Mouse (Mus musculus) olfactory bulb, adult 2 months (tissue): ENCODE data around the gene Cdr2l.

Experiments used
- CTCF ChIP-seq: fragments of 200-500 bp; IDR thresholded peaks from 2 replicates; pipeline ENCODE4 v1.5.1; 2012; ENCODE audit warnings: low read depth, mild to moderate bottlenecking, low read length, moderate library complexity; ENCODE audit not compliant: insufficient read depth
- POLR2A ChIP-seq: fragments of 200-500 bp; IDR thresholded peaks from 2 replicates; pipeline ENCODE4 v1.6.1; 2012; ENCODE audit warnings: mild to moderate bottlenecking, low read depth, low read length, moderate library complexity; ENCODE audit not compliant: insufficient read depth

DNA sequence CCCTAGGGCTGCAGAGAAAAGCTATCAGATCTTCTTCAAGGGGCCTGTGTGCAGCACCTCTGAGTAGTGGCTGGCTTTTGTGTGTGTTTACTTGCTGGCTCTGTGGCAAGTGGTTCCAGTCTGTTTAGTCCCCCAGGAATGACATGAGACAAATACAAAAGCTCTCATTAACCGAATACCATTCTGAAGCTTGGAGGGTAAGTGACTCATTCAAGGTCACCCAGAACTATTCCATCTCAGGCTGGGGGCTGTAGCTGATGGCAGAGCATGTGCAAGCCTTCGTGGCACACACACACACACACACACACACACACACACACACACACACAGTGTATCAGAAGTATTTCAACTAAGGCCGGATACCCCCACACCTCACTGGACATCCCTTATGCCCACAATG is 18.4 kb downstream of the Cdr2l start:
- no peak for TF ChIP-seq CTCF
- TF ChIP-seq POLR2A, result no peak
